Mouse (Mus musculus) heart, embryonic 16.5 days (tissue): ENCODE measurements around the gene Sst. TPM values are rescaled to one million over a fixed set of nuclear protein-coding genes. Genes with fewer than 3 reads are reported as not detected.

ENCODE experiments used
- ATAC-seq: fragments of 200-750 bp; cut with Nextera tagmentation; replicated peaks from 2 replicates; pipeline ENCODE4 v1.8.0; 2017; ENCODE audit warnings: moderate number of reproducible peaks; ENCODE audit not compliant: insufficient read depth, low FRiP score; ENCODE audit errors: extremely low read depth
- H3K27ac ChIP-seq: fragments of 300-500 bp; sonication (generic); 2 replicates; pipeline ENCODE4 v1.5.1; 2014; ENCODE audit warnings: mild to moderate bottlenecking, low read length, control low read depth, moderate library complexity
- H3K27me3 ChIP-seq: fragments of 300-500 bp; sonication (generic); 2 replicates; pipeline ENCODE4 v1.6.1; 2014; ENCODE audit warnings: low read length, mixed read lengths; ENCODE audit not compliant: control insufficient read depth, insufficient read depth
- H3K36me3 ChIP-seq: fragments of 300-500 bp; sonication (generic); 2 replicates; pipeline ENCODE4 v1.6.1; 2014; ENCODE audit not compliant: control insufficient read depth, insufficient read depth
- H3K4me1 ChIP-seq: fragments of 300-500 bp; sonication (generic); 2 replicates; pipeline ENCODE4 v1.6.1; 2014; ENCODE audit warnings: low read length, mixed read lengths; ENCODE audit not compliant: control insufficient read depth, insufficient read depth
- H3K4me2 ChIP-seq: fragments of 300-500 bp; sonication (generic); 2 replicates; pipeline ENCODE4 v1.6.1; 2014; ENCODE audit warnings: low read depth, mild to moderate bottlenecking, control low read depth, low read length
- H3K4me3 ChIP-seq: fragments of 300-500 bp; sonication (generic); 2 replicates; pipeline ENCODE4 v1.5.1; 2014; ENCODE audit warnings: mild to moderate bottlenecking, control low read depth, low read length
- H3K9ac ChIP-seq: fragments of 300-500 bp; sonication (generic); 2 replicates; pipeline ENCODE4 v1.6.1; 2014; ENCODE audit warnings: low read length, control low read depth
- H3K9me3 ChIP-seq: fragments of 300-500 bp; sonication (generic); replicated peaks from 2 replicates; pipeline ENCODE4 v1.6.1; 2016; ENCODE audit warnings: low read length; ENCODE audit not compliant: control insufficient read depth
- WGBS: fragments of 180-500 bp; shearing (Covaris S2); extraction: QIAGEN DNeasy Blood & Tissue Kit; methylation state at CpG from one replicate; pipeline ENCODE4 v1.1.7; 2014; 5-methylcytosine and 5-hydroxymethylcytosine counted together
- polyA plus RNA-seq: library from polyadenylated mRNA; unstranded; fragments of >200 nt; fragmentation: Nextera tagmentation; extraction: Ambion mirVana; gene quantifications from 2 replicates; pipeline ENCODE4 v1.2.1, GENCODE M21; 2015

The Sst gene
- polyA plus RNA-seq: not detected in 2 replicates

DNA sequence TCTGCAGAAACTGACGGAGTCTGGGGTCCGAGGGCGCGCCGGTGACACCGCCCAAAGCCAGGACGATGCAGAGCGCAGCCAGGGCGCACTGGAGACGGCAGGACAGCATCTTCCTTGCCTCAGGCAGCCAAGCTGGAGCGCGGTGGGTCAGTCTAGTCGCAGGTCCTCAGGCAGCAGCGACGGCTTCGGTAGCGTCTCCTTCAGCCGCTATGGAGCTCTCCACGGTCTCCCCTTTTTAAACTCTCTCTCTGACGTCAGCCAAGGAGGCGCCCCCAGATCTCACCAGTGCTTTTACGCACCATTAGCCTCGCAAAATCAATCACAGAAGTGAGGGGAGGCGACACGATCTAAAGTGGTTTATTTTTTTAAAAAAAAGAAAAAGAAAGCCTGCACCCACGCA, at the start of gene Sst:
Gene Sst, minus strand, starts transcription at position 323 of the 400 bp plus-strand sequence.
- Histone ChIP-seq H3K9ac (no peak within 1 kb of the TSS), H3K4me2 (no peak within 1 kb of the TSS), H3K4me1 (no peaks in the 10 kb centered on the region), H3K9me3 (no peaks in the 10 kb centered on the region), H3K36me3 (no peaks in the 10 kb centered on the region), H3K27me3 (peaks cover 24% of the 10 kb centered on the region), H3K27ac (no peak within 1 kb of the TSS), H3K4me3 (no peak within 1 kb of the TSS)
- WGBS: 8% methylated on average over 26 of the region's 26 CpGs
- no peak for ATAC-seq

- ATAC-seq: no peak
- Histone ChIP-seq H3K9ac (no peak overlapping the region), H3K4me2 (no peak overlapping the region), H3K27me3 (0 out of 2 replicates have a peak, but pooled peaks cover 3% of the 10 kb centered on the region), H3K9me3 (no peaks in the 10 kb centered on the region), H3K36me3 (no peaks in the 10 kb centered on the region), H3K4me3 (no peak overlapping the region), H3K27ac (no peak overlapping the region), H3K4me1 (no peaks in the 10 kb centered on the region)
- WGBS: 52% methylated on average over 2 of the region's 2 CpGs
These were observed 43.6 kb upstream of the Sst start for GRCm38 (mm10) chr16:23934397-23934796.

DNA sequence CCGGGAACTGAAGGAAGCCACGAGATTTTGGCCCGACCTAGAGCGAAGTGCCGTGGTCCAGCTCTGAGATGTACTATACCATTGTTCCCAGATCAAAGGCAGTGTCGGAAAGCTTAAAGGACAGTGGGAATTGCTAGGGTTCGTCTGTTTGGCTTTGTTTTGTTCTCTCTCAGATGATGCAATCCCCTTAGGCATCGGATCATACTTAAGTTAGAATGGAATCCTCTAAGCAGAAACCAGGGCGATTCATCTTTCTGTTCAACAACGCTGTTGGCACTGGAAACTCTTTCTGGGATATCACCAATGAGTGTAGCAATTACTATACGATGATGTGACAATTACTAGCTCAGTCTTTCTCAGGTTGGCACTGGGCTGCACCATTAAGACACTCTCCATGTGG, 41.5 kb upstream of the Sst start, which contains the start of gene Rtp2:
Gene Rtp2, minus strand, starts transcription at position 101 of the 400 bp plus-strand sequence.
- no peaks in the 10 kb centered on the region for H3K4me1 ChIP-seq
- H3K27ac ChIP-seq: no peak within 1 kb of the TSS
- 0 out of 2 replicates have a peak, but pooled peaks cover 3% of the 10 kb centered on the region for H3K27me3 ChIP-seq
- WGBS: 86% methylated on average over 11 of the region's 11 CpGs
- no peak within 1 kb of the TSS for H3K9ac ChIP-seq
- peak within 1 kb of the TSS; percentile 53 for H3K4me2 ChIP-seq
- H3K4me3 ChIP-seq: no peak within 1 kb of the TSS; the same call in 1 of the 2 replicates
- ATAC-seq: no peak
- no peaks in the 10 kb centered on the region for H3K36me3 ChIP-seq
- no peaks in the 10 kb centered on the region for H3K9me3 ChIP-seq

DNA sequence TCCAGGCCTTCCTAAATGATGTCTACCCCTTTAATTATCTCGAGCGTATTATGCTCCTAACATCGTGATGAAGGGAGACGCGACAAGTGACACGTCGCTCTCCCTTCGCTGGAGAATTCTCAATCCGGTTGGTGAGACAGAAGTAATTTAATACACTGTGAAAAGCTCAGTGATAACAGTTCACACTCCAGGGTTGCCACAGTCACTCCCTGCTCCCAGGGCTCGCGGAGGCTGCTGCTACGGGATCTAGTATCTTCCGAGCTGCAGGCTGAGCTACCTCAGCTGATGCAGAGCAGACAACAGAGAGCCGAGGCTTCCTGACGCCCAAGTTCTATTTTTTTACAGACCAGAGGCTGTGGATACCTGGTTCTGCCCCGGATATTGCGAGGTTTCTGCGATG, 40.5 kb upstream of the Sst start:
- H3K4me3 ChIP-seq: no peak overlapping the region; the same call in 1 of the 2 replicates
- no peaks in the 10 kb centered on the region for H3K4me1 ChIP-seq
- H3K4me2 ChIP-seq: peak overlapping the region; percentile 53
- 0 out of 2 replicates have a peak, but pooled peaks cover 3% of the 10 kb centered on the region for H3K27me3 ChIP-seq
- no peak for ATAC-seq
- WGBS: 30% methylated on average over 18 of the region's 18 CpGs
- no peak overlapping the region for H3K27ac ChIP-seq
- no peaks in the 10 kb centered on the region for H3K36me3 ChIP-seq
- H3K9me3 ChIP-seq: no peaks in the 10 kb centered on the region
- H3K9ac ChIP-seq: no peak overlapping the region

DNA sequence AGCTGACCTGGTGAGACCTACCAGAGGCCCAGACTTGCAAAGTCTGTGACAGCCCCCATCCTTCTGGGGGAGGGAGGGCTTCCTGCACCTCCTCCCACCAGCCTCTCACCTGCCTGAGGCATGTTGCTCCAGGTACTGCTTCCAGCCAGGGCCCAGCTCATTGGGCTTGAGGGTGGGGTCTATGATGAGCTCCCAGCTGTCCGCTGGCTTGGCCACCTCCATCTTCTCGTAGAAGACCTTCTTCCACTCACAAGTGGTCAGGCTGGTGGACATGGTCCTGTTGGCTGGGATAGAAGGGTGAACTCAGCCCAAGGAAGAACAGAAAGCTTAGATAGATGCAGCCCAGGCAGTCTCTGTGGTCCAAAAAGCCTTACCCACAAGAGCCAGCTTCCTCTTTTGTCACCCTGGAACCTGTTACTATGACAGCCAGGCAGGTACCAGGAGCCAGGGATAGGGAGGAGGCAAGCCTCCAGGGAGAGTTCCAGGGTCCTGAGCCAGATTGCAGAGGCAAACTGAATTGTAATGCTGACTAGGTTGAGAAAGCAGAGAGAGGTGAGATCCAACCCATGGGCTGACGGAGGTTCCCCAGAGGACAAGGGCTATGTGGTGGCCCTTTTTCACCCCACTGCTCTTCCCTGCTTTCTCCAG, 39.8 kb upstream of the Sst start:
- H3K9me3 ChIP-seq: no peaks in the 10 kb centered on the region
- H3K4me1 ChIP-seq: no peaks in the 10 kb centered on the region
- no peak for ATAC-seq
- no peak overlapping the region for H3K4me2 ChIP-seq
- H3K27me3 ChIP-seq: 0 out of 2 replicates have a peak, but pooled peaks cover 3% of the 10 kb centered on the region
- no peak overlapping the region for H3K4me3 ChIP-seq
- 83% methylated on average over 3 of the region's 3 CpGs for WGBS
- H3K27ac ChIP-seq: no peak overlapping the region
- no peak overlapping the region for H3K9ac ChIP-seq
- H3K36me3 ChIP-seq: no peaks in the 10 kb centered on the region

GRCm38 (mm10) chr16:23927301-23928114, 36.8 kb upstream of the Sst start:
- no peaks in the 10 kb centered on the region for H3K4me1 ChIP-seq
- H3K36me3 ChIP-seq: no peaks in the 10 kb centered on the region
- ATAC-seq: no peak
- H3K27ac ChIP-seq: no peak overlapping the region
- H3K27me3 ChIP-seq: 0 out of 2 replicates have a peak, but pooled peaks cover 3% of the 10 kb centered on the region
- H3K4me3 ChIP-seq: no peak overlapping the region
- H3K9ac ChIP-seq: no peak overlapping the region
- H3K9me3 ChIP-seq: no peaks in the 10 kb centered on the region
- 85% methylated on average over 33 of the region's 33 CpGs for WGBS
- H3K4me2 ChIP-seq: no peak overlapping the region

DNA sequence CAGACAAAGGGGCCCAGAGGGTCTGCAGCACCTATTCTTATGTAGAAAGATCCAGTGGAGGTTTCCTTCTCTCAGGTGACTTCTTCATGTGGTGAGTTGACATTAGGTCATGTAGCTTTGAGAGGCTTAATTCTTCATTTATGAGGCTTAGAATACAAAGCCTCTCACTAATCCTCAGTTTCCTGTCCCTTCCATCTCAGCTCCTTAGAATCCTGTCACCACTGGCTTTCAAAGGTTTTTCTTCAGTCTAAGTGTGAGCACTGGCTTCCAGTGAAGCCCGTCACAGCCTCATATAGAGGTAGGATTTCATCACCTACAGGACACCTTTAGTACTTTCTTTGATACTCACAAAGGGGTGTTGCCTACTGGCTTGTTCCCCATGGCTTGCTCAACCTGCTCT, 32.1 kb upstream of the Sst start:
- no peaks in the 10 kb centered on the region for H3K36me3 ChIP-seq
- WGBS: 74% methylated on average over 1 of the region's 1 CpGs
- H3K4me3 ChIP-seq: no peak overlapping the region
- H3K4me2 ChIP-seq: no peak overlapping the region
- H3K4me1 ChIP-seq: no peaks in the 10 kb centered on the region
- H3K9ac ChIP-seq: no peak overlapping the region
- no peaks in the 10 kb centered on the region for H3K27me3 ChIP-seq
- H3K27ac ChIP-seq: no peak overlapping the region
- H3K9me3 ChIP-seq: no peaks in the 10 kb centered on the region
- no peak for ATAC-seq

- Histone ChIP-seq H3K27me3 (no peaks in the 10 kb centered on the region), H3K4me2 (no peak overlapping the region), H3K9ac (no peak overlapping the region), H3K36me3 (no peaks in the 10 kb centered on the region), H3K4me3 (no peak overlapping the region), H3K27ac (no peak overlapping the region), H3K4me1 (no peaks in the 10 kb centered on the region), H3K9me3 (no peaks in the 10 kb centered on the region)
- WGBS: 69% methylated on average over 5 of the region's 5 CpGs
- ATAC-seq: no peak
These were observed 30.9 kb upstream of the Sst start for GRCm38 (mm10) chr16:23921697-23922096.

DNA sequence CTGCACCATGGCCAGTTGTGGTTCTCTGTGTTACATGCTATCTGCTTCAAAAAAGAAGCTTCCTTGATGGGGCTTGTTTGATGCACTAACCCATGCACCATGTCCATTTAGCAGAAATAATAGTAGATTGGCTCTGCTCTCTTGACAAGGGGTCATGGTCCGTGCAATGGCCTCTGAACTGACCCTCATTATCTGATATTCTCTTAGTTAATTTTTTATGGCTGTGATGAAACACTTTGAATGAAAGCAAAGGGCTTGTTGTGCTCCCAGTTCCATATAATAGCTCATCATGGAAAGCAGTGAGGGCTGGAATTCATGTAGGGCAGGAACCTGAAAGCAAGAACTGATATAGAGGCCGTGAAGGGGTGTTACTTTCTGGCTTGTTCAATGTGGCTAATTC, 28.7 kb upstream of the Sst start:
- 67% methylated on average over 2 of the region's 2 CpGs for WGBS
- Histone ChIP-seq H3K9ac (no peak overlapping the region), H3K4me1 (no peaks in the 10 kb centered on the region), H3K9me3 (no peaks in the 10 kb centered on the region), H3K4me3 (no peak overlapping the region), H3K27me3 (no peaks in the 10 kb centered on the region), H3K4me2 (no peak overlapping the region), H3K36me3 (no peaks in the 10 kb centered on the region), H3K27ac (no peak overlapping the region)
- no peak for ATAC-seq
